Mouse (Mus musculus): ENCODE data around the gene 0610012G03Rik. TPM values are rescaled to one million over a fixed set of nuclear protein-coding genes. Genes with fewer than 3 reads are reported as not detected.

The 0610012G03Rik gene
- polyA plus RNA-seq, 1 experiment from 2014 or later = 117 TPM

DNA sequence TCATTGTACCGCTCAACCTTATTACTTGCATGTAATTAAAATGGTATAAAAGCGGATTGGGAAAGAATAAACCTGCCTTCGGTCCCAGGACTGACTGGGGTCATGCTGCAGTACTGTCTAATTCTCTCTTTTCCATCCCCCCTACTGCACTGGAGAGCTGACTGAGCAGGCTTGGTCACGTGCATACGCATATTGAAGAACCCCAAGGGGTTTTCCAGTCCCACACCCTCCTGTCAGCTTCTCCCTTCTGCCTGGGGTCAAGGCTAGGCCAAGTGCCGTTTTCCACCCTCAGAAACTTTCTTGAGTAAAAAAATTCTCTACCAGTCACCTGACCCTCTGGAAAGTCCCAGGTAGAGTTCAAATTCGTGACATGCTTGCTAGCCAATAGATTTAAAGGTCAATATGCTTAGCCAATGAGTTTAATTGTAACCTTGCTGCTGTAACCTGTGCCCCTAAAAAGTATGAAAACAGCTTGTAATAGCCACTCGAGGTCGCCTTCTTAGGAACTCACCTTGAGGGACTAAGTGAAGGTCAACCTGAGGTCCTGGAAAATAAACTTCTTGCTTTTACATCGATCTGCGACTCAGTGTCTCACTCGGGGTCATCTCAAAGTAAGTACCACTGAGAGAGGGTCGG lies 21.6 kb downstream of the 0610012G03Rik start:
- DNase-seq (ENCODE audit: low spot score) (no peak), ATAC-seq (replicated peaks; ENCODE audit: low FRiP score, low TSS enrichment, low read depth) (no peak)
- 0 out of 2 replicates have a peak, but pooled peaks cover 4% of the 10 kb centered on the region for H3K27me3 ChIP-seq (replicated peaks; ENCODE audit: control insufficient read depth, insufficient read depth, low read length)
- H3K4me2 ChIP-seq (ENCODE audit: low read length) = no peak overlapping the region
- H3K9me3 ChIP-seq (ENCODE audit: control insufficient read depth, low read length) = no peaks in the 10 kb centered on the region
- no peak overlapping the region for H3K27ac ChIP-seq (ENCODE audit: low read depth)
- no peaks in the 10 kb centered on the region for H3K36me3 ChIP-seq (ENCODE audit: control insufficient read depth, insufficient read depth, low read length)
- H3K4me3 ChIP-seq (ENCODE audit: low read depth, low read length) = no peak overlapping the region
- no peak overlapping the region for H3K9ac ChIP-seq (ENCODE audit: low read length)
- H3K4me1 ChIP-seq (replicated peaks; ENCODE audit: control insufficient read depth, insufficient read depth, low read length) = no peaks in the 10 kb centered on the region
- 76% methylated on average over 13 of the region's 13 CpGs for WGBS

- Histone ChIP-seq H3K9me3 (ENCODE audit: control insufficient read depth, low read length) (no peaks in the 10 kb centered on the region), H3K9ac (ENCODE audit: low read length) (no peak overlapping the region), H3K27me3 (replicated peaks; ENCODE audit: control insufficient read depth, insufficient read depth, low read length) (0 out of 2 replicates have a peak, but pooled peaks cover 2% of the 10 kb centered on the region), H3K4me1 (replicated peaks; ENCODE audit: control insufficient read depth, insufficient read depth, low read length) (no peaks in the 10 kb centered on the region), H3K36me3 (ENCODE audit: control insufficient read depth, insufficient read depth, low read length) (no peaks in the 10 kb centered on the region), H3K4me3 (ENCODE audit: low read depth, low read length) (no peak overlapping the region), H3K4me2 (ENCODE audit: low read length) (no peak overlapping the region), H3K27ac (ENCODE audit: low read depth) (no peak overlapping the region)
- 81% methylated on average over 6 of the region's 6 CpGs for WGBS
- ATAC-seq (replicated peaks; ENCODE audit: low FRiP score, low TSS enrichment, low read depth) (no peak), DNase-seq (ENCODE audit: low spot score) (no peak)
Measured at GRCm38 (mm10) chr16:31926091-31926490, 22.2 kb downstream of the 0610012G03Rik start.

DNA sequence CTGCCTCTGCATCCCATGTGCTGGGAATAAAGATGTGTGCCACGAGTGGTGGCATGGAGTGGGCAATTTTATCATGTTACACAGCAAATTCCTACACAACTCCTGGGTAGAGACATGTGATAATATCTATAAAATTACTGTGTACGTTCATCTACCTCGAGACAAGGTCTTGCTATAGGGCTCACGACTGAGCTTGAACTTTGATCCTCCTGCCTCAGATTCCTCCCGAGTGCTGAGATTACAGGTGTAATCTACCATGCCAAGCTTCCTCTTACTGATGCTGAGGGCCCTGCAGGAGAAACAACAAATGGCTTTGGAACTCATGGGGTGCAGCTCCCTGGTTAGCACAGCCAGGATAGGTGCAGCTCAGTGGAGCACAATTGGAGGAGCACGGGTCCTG lies 23.9 kb downstream of the 0610012G03Rik start:
- WGBS = 82% methylated on average over 6 of the region's 6 CpGs
- H3K9ac ChIP-seq (ENCODE audit: low read length) = no peak overlapping the region
- no peaks in the 10 kb centered on the region for H3K36me3 ChIP-seq (ENCODE audit: control insufficient read depth, insufficient read depth, low read length)

GRCm38 (mm10) chr16:31918248-31918724 lies 30.0 kb downstream of the 0610012G03Rik start:
- peak; percentile 34; the same call in 1 of the 2 replicates for ATAC-seq (replicated peaks; ENCODE audit: low FRiP score, low TSS enrichment, low read depth)
- Histone ChIP-seq H3K9me3 (ENCODE audit: control insufficient read depth, low read length) (no peaks in the 10 kb centered on the region), H3K36me3 (ENCODE audit: control insufficient read depth, insufficient read depth, low read length) (no peaks in the 10 kb centered on the region), H3K4me3 (ENCODE audit: low read depth, low read length) (no peak overlapping the region), H3K4me1 (replicated peaks; ENCODE audit: control insufficient read depth, insufficient read depth, low read length) (no peaks in the 10 kb centered on the region), H3K27me3 (replicated peaks; ENCODE audit: control insufficient read depth, insufficient read depth, low read length) (no peaks in the 10 kb centered on the region), H3K4me2 (ENCODE audit: low read length) (peak overlapping the region; percentile 42), H3K27ac (ENCODE audit: low read depth) (no peak overlapping the region), H3K9ac (ENCODE audit: low read length) (peak overlapping the region; percentile 36; the same call in 1 of the 2 replicates)
- DNase-seq (ENCODE audit: low spot score) = peak; percentile 91
- 3% methylated on average over 14 of the region's 14 CpGs for WGBS

More for the DNA sequence above, 23.9 kb downstream of the 0610012G03Rik start:
- no peak overlapping the region for H3K27ac ChIP-seq (ENCODE audit: low read depth)
- H3K4me3 ChIP-seq (ENCODE audit: low read depth, low read length) = no peak overlapping the region
- no peaks in the 10 kb centered on the region for H3K4me1 ChIP-seq (replicated peaks; ENCODE audit: control insufficient read depth, insufficient read depth, low read length)
- H3K4me2 ChIP-seq (ENCODE audit: low read length) = no peak overlapping the region
- H3K9me3 ChIP-seq (ENCODE audit: control insufficient read depth, low read length) = no peaks in the 10 kb centered on the region
- no peak for DNase-seq (ENCODE audit: low spot score)
- ATAC-seq (replicated peaks; ENCODE audit: low FRiP score, low TSS enrichment, low read depth) = no peak
- H3K27me3 ChIP-seq (replicated peaks; ENCODE audit: control insufficient read depth, insufficient read depth, low read length) = no peaks in the 10 kb centered on the region

DNA sequence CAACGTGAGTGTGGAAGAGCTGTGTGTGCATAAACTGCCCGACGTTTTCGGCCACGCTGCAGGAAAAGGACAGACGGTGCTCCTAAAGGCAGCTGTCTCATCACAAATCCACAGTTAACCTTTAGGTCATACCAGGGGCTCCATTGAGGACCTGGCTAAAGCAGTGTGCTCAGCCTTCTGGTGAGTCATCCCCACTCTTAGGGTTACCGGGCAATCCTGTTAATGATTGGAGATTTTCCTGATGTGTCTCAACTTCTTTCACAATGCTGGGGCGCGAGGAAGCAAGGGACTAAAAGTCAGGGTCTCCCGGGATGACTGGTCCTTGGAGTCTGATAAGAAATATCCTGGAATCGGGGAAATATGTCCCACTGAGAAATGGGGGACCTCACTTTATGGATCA lies 30.5 kb downstream of the 0610012G03Rik start:
- H3K9ac ChIP-seq (ENCODE audit: low read length) = no peak overlapping the region
- peak overlapping the region; percentile 42 for H3K4me2 ChIP-seq (ENCODE audit: low read length)
- H3K9me3 ChIP-seq (ENCODE audit: control insufficient read depth, low read length) = no peaks in the 10 kb centered on the region
- WGBS = 61% methylated on average over 11 of the region's 11 CpGs
- no peaks in the 10 kb centered on the region for H3K27me3 ChIP-seq (replicated peaks; ENCODE audit: control insufficient read depth, insufficient read depth, low read length)
- DNase-seq (ENCODE audit: low spot score) = no peak
- H3K4me1 ChIP-seq (replicated peaks; ENCODE audit: control insufficient read depth, insufficient read depth, low read length) = no peaks in the 10 kb centered on the region
- no peaks in the 10 kb centered on the region for H3K36me3 ChIP-seq (ENCODE audit: control insufficient read depth, insufficient read depth, low read length)
- no peak overlapping the region for H3K4me3 ChIP-seq (ENCODE audit: low read depth, low read length)
- H3K27ac ChIP-seq (ENCODE audit: low read depth) = no peak overlapping the region
- peak; percentile 51; the same call in 1 of the 2 replicates for ATAC-seq (replicated peaks; ENCODE audit: low FRiP score, low TSS enrichment, low read depth)

- H3K9me3 ChIP-seq (ENCODE audit: control insufficient read depth, low read length) = no peaks in the 10 kb centered on the region
- no peak overlapping the region for H3K4me2 ChIP-seq (ENCODE audit: low read length)
- H3K4me1 ChIP-seq (replicated peaks; ENCODE audit: control insufficient read depth, insufficient read depth, low read length) = peaks cover 6% of the 10 kb centered on the region
- H3K27me3 ChIP-seq (replicated peaks; ENCODE audit: control insufficient read depth, insufficient read depth, low read length) = no peaks in the 10 kb centered on the region
- no peak overlapping the region for H3K9ac ChIP-seq (ENCODE audit: low read length)
- ATAC-seq (replicated peaks; ENCODE audit: low FRiP score, low TSS enrichment, low read depth) = no peak
- 60% methylated on average over 10 of the region's 10 CpGs for WGBS
- H3K27ac ChIP-seq (ENCODE audit: low read depth) = no peak overlapping the region
- DNase-seq (ENCODE audit: low spot score) = no peak
- no peak overlapping the region for H3K4me3 ChIP-seq (ENCODE audit: low read depth, low read length)
- no peaks in the 10 kb centered on the region for H3K36me3 ChIP-seq (ENCODE audit: control insufficient read depth, insufficient read depth, low read length)
Measured at GRCm38 (mm10) chr16:31910281-31910847, 37.9 kb downstream of the 0610012G03Rik start.

- DNase-seq (ENCODE audit: low spot score) (no peak), ATAC-seq (replicated peaks; ENCODE audit: low FRiP score, low TSS enrichment, low read depth) (no peak)
- Histone ChIP-seq H3K4me3 (ENCODE audit: low read depth, low read length) (no peak overlapping the region), H3K9ac (ENCODE audit: low read length) (no peak overlapping the region), H3K27me3 (replicated peaks; ENCODE audit: control insufficient read depth, insufficient read depth, low read length) (no peaks in the 10 kb centered on the region), H3K4me2 (ENCODE audit: low read length) (no peak overlapping the region), H3K27ac (ENCODE audit: low read depth) (no peak overlapping the region), H3K9me3 (ENCODE audit: control insufficient read depth, low read length) (no peaks in the 10 kb centered on the region), H3K4me1 (replicated peaks; ENCODE audit: control insufficient read depth, insufficient read depth, low read length) (peaks cover 6% of the 10 kb centered on the region), H3K36me3 (ENCODE audit: control insufficient read depth, insufficient read depth, low read length) (no peaks in the 10 kb centered on the region)
- WGBS = 60% methylated on average over 11 of the region's 11 CpGs
Measured at GRCm38 (mm10) chr16:31908959-31909358, 39.3 kb downstream of the 0610012G03Rik start.

GRCm38 (mm10) chr16:31906896-31907295 lies 41.4 kb downstream of the 0610012G03Rik start:
- DNase-seq (ENCODE audit: low spot score) = no peak

More at GRCm38 (mm10) chr16:31906896-31907295, 41.4 kb downstream of the 0610012G03Rik start:
- 6% methylated on average over 9 of the region's 9 CpGs for WGBS
- Histone ChIP-seq H3K9me3 (ENCODE audit: control insufficient read depth, low read length) (no peaks in the 10 kb centered on the region), H3K27ac (ENCODE audit: low read depth) (no peak overlapping the region), H3K27me3 (replicated peaks; ENCODE audit: control insufficient read depth, insufficient read depth, low read length) (no peaks in the 10 kb centered on the region), H3K36me3 (ENCODE audit: control insufficient read depth, insufficient read depth, low read length) (no peaks in the 10 kb centered on the region), H3K9ac (ENCODE audit: low read length) (no peak overlapping the region), H3K4me1 (replicated peaks; ENCODE audit: control insufficient read depth, insufficient read depth, low read length) (peaks cover 6% of the 10 kb centered on the region), H3K4me3 (ENCODE audit: low read depth, low read length) (no peak overlapping the region), H3K4me2 (ENCODE audit: low read length) (peak overlapping the region; percentile 46)
- ATAC-seq (replicated peaks; ENCODE audit: low FRiP score, low TSS enrichment, low read depth) = 0 out of 2 replicates have a peak, but pooled peaks have one; percentile 36

Measured in intestine, embryonic 14.5 days (tissue).